20 mouse cellular contexts compared by ENCODE assay signal in genomic region chr11:78569806-78570205, GRCm38 (mm10). TPM values are rescaled to one million over a fixed set of nuclear protein-coding genes. Genes with fewer than 3 reads are reported as not detected.
DNase-seq lines count a peak whose midpoint lies in the region; ATAC-seq and TF ChIP-seq lines count a peak whose summit lies in the region.
"Had no signal": no experiment of that assay in that cellular context is flagged by ENCODE, and none has a peak within 500 bp of the region (broad histone marks: within the 10 kb centered on the region; RNA-seq: fewer than 3 reads in every experiment).

No protein-coding gene starts in this region.

- H3K27ac ChIP-seq in kidney, embryonic 16.5 days (ENCODE audit: low read length) = no peak overlapping the region
- H3K27ac ChIP-seq in lung, postnatal 0 days (ENCODE audit: low read length) = peak overlapping the region; percentile 23; the same call in 1 of the 2 replicates
- no peak overlapping the region for H3K27ac ChIP-seq in liver, embryonic 15.5 days (replicated peaks)
- H3K27ac ChIP-seq in thymus, adult 2 months (ENCODE audit: control insufficient read depth, insufficient read depth, low read length) = no peak overlapping the region
- H3K27ac ChIP-seq: hindbrain, embryonic 12.5 days; left cerebral cortex, adult 2 months; macrophage; midbrain, embryonic 13.5 days; neural tube, embryonic 13.5 days; stomach, postnatal 0 days had no signal

- no peak for TF ChIP-seq CTCF in lung, postnatal 0 days (IDR thresholded peaks at IDR 0.05)
- no peak for TF ChIP-seq CTCF in thymus, adult 2 months (IDR thresholded peaks at IDR 0.05; ENCODE audit: borderline replicate concordance, control insufficient read depth, extremely low read depth, insufficient read depth, low read length, poor library complexity)

- peaks cover 7% of the 10 kb centered on the region; the same call in 1 of the 2 replicates for H3K4me1 ChIP-seq in kidney, embryonic 16.5 days (ENCODE audit: insufficient read depth, low read length)
- H3K4me1 ChIP-seq in lung, postnatal 0 days (ENCODE audit: insufficient read depth, low read depth, low read length) = peaks cover 6% of the 10 kb centered on the region; the same call in 1 of the 2 replicates
- H3K4me1 ChIP-seq in liver, embryonic 15.5 days (replicated peaks) = 0 out of 2 replicates have a peak, but pooled peaks cover 5% of the 10 kb centered on the region
- H3K4me1 ChIP-seq in thymus, adult 2 months (replicated peaks; ENCODE audit: control insufficient read depth, insufficient read depth, low read length) = no peaks in the 10 kb centered on the region
- H3K4me1 ChIP-seq: hindbrain, embryonic 12.5 days; midbrain, embryonic 13.5 days; neural tube, embryonic 13.5 days had no signal

- no peak for TF ChIP-seq POLR2A in thymus, adult 2 months (IDR thresholded peaks at IDR 0.05; ENCODE audit: control insufficient read depth, extremely low read depth, insufficient read depth, low read length, poor library complexity)

- peak; percentile 90 for DNase-seq in heart, adult 11 months
- no peak for DNase-seq in heart, adult 18-20 months
- DNase-seq in kidney, postnatal 14 days = peak; percentile 45
- DNase-seq in lung, postnatal 0 days (ENCODE audit: low spot score) = peak; percentile 22
- DNase-seq in lung, postnatal 36 days = no peak
- DNase-seq in thymus, adult 2 months = no peak
- DNase-seq: cerebellum, adult 8-10 months; forebrain, postnatal 0 days; layer of hippocampus, adult 9-11 months; left cerebral cortex, postnatal 4 days; right cerebral cortex, adult 18-20 months; thymus, postnatal 14 days had no signal

- 47% methylated on average over 3 of the region's 3 CpGs for WGBS in kidney, embryonic 16.5 days
- 39% methylated on average over 3 of the region's 3 CpGs for WGBS in lung, postnatal 0 days
- WGBS in liver, embryonic 15.5 days (ENCODE audit: insufficient replicate concordance) = 33% methylated on average over 3 of the region's 3 CpGs
- 80% methylated on average over 3 of the region's 3 CpGs for WGBS in thymus, adult 2 months

- H3K4me2 ChIP-seq in kidney, embryonic 16.5 days (replicated peaks; ENCODE audit: low read depth, low read length) = no peak overlapping the region
- no peak overlapping the region for H3K4me2 ChIP-seq in lung, postnatal 0 days (replicated peaks; ENCODE audit: low read depth, low read length)
- H3K4me2 ChIP-seq in liver, embryonic 15.5 days = no peak overlapping the region
- H3K4me2 ChIP-seq: hindbrain, embryonic 12.5 days; midbrain, embryonic 13.5 days; neural tube, embryonic 13.5 days had no signal

- H3K4me3 ChIP-seq in kidney, embryonic 16.5 days (ENCODE audit: low read length) = no peak overlapping the region
- no peak overlapping the region for H3K4me3 ChIP-seq in lung, postnatal 0 days (ENCODE audit: low read depth, low read length)
- no peak overlapping the region for H3K4me3 ChIP-seq in liver, embryonic 15.5 days (replicated peaks)
- H3K4me3 ChIP-seq in thymus, adult 2 months (ENCODE audit: control insufficient read depth, insufficient read depth, low read length) = no peak overlapping the region
- H3K4me3 ChIP-seq: hindbrain, embryonic 12.5 days; left cerebral cortex, adult 2 months; midbrain, embryonic 13.5 days; neural tube, embryonic 13.5 days had no signal

- no peak overlapping the region for H3K9ac ChIP-seq in kidney, embryonic 16.5 days (replicated peaks; ENCODE audit: low read length)
- H3K9ac ChIP-seq in lung, postnatal 0 days (replicated peaks; ENCODE audit: low read depth) = no peak overlapping the region
- H3K9ac ChIP-seq in liver, embryonic 15.5 days = no peak overlapping the region
- H3K9ac ChIP-seq: forebrain, postnatal 0 days; hindbrain, embryonic 12.5 days; midbrain, embryonic 13.5 days; neural tube, embryonic 13.5 days had no signal

- no peaks in the 10 kb centered on the region for H3K9me3 ChIP-seq in kidney, embryonic 16.5 days (ENCODE audit: low read length)
- H3K9me3 ChIP-seq in lung, postnatal 0 days (ENCODE audit: low read length) = no peaks in the 10 kb centered on the region
- H3K9me3 ChIP-seq in liver, embryonic 15.5 days (replicated peaks) = no peaks in the 10 kb centered on the region
- H3K9me3 ChIP-seq: hindbrain, embryonic 12.5 days; midbrain, embryonic 13.5 days; neural tube, embryonic 13.5 days had no signal

- no peak for TF ChIP-seq EP300 in lung, postnatal 0 days (IDR thresholded peaks at IDR 0.05)

- no peaks in the 10 kb centered on the region for H3K27me3 ChIP-seq in kidney, embryonic 16.5 days (ENCODE audit: insufficient read depth, low read length)
- no peaks in the 10 kb centered on the region for H3K27me3 ChIP-seq in lung, postnatal 0 days (replicated peaks; ENCODE audit: insufficient read depth, low read length)
- H3K27me3 ChIP-seq in liver, embryonic 15.5 days = no peaks in the 10 kb centered on the region
- no peaks in the 10 kb centered on the region for H3K27me3 ChIP-seq in thymus, adult 2 months (ENCODE audit: control insufficient read depth, insufficient read depth, low read length)
- H3K27me3 ChIP-seq: hindbrain, embryonic 12.5 days; midbrain, embryonic 13.5 days; neural tube, embryonic 13.5 days had no signal

- peaks cover 25% of the 10 kb centered on the region for H3K36me3 ChIP-seq in kidney, embryonic 16.5 days (ENCODE audit: insufficient read depth, low read length)
- peaks cover 5% of the 10 kb centered on the region for H3K36me3 ChIP-seq in lung, postnatal 0 days (ENCODE audit: insufficient read depth, low read length)
- H3K36me3 ChIP-seq in liver, embryonic 15.5 days (replicated peaks) = no peaks in the 10 kb centered on the region; the same call in 1 of the 2 replicates
- peaks cover 13% of the 10 kb centered on the region for H3K36me3 ChIP-seq in thymus, adult 2 months (ENCODE audit: control insufficient read depth, insufficient read depth, low read length)

- no peak for ATAC-seq in kidney, embryonic 16.5 days (ENCODE audit: low FRiP score, low TSS enrichment)
- ATAC-seq in lung, postnatal 0 days = no peak; the same call in 1 of the 2 replicates
- ATAC-seq in liver, embryonic 15.5 days (ENCODE audit: insufficient read depth) = peak; percentile 40; the same call in 1 of the 2 replicates
- ATAC-seq: forebrain, postnatal 0 days; midbrain, embryonic 13.5 days had no signal

RNA-seq across cellular contexts. Expression of gene Tmem97, which starts 19.2 kb away (rescaled TPM):
- 1 to 10 TPM; 4.2 to 6.1 TPM for total RNA-seq in heart, adult 18-20 months (2021)
- polyA plus RNA-seq in kidney, embryonic 16.5 days (2015; fragmentation: Nextera tagmentation; extraction: Ambion mirVana) = 70.7 and 75.1 TPM in 2 replicates
- 36.0 and 46.0 TPM in 2 replicates for polyA plus RNA-seq in lung, postnatal 0 days (2015; fragmentation: Nextera tagmentation; extraction: Ambion mirVana)
- 101 and 112 TPM in 2 replicates for polyA plus RNA-seq in liver, embryonic 15.5 days (2015; fragmentation: Nextera tagmentation; extraction: Ambion mirVana)
- polyA plus RNA-seq in thymus, adult 2 months (2012; rRNA removed) = 20.6 and 21.6 TPM in 2 replicates

RNA-seq across cellular contexts. Expression of gene Ift20, which starts 33.6 kb away (rescaled TPM):
- 10 to 100 TPM; 31.9 to 32.6 TPM for total RNA-seq in heart, adult 18-20 months (2021)
- polyA plus RNA-seq in kidney, embryonic 16.5 days (2015; fragmentation: Nextera tagmentation; extraction: Ambion mirVana) = 125 and 130 TPM in 2 replicates
- polyA plus RNA-seq in lung, postnatal 0 days (2015; fragmentation: Nextera tagmentation; extraction: Ambion mirVana) = 216 and 222 TPM in 2 replicates
- polyA plus RNA-seq in liver, embryonic 15.5 days (2015; fragmentation: Nextera tagmentation; extraction: Ambion mirVana) = 57.7 and 66.1 TPM in 2 replicates
- 58.4 and 60.7 TPM in 2 replicates for polyA plus RNA-seq in thymus, adult 2 months (2012; rRNA removed)

RNA-seq across cellular contexts. Expression of gene Tnfaip1, which starts 33.7 kb away (rescaled TPM):
- 10 to 100 TPM; 37.6 to 43.3 TPM for total RNA-seq in heart, adult 18-20 months (2021)
- polyA plus RNA-seq in kidney, embryonic 16.5 days (2015; fragmentation: Nextera tagmentation; extraction: Ambion mirVana) = 95.1 and 100 TPM in 2 replicates
- polyA plus RNA-seq in lung, postnatal 0 days (2015; fragmentation: Nextera tagmentation; extraction: Ambion mirVana) = 93.3 and 96.6 TPM in 2 replicates
- 14.9 and 17.1 TPM in 2 replicates for polyA plus RNA-seq in liver, embryonic 15.5 days (2015; fragmentation: Nextera tagmentation; extraction: Ambion mirVana)
- 13.4 and 14.3 TPM in 2 replicates for polyA plus RNA-seq in thymus, adult 2 months (2012; rRNA removed)

RNA-seq across cellular contexts. Expression of gene Poldip2, which starts 57.8 kb away (rescaled TPM):
- total RNA-seq in heart, adult 18-20 months (2021) = 100 to 1,000 TPM; 150 to 158 TPM
- polyA plus RNA-seq in kidney, embryonic 16.5 days (2015; fragmentation: Nextera tagmentation; extraction: Ambion mirVana) = 188 and 192 TPM in 2 replicates
- 105 and 111 TPM in 2 replicates for polyA plus RNA-seq in lung, postnatal 0 days (2015; fragmentation: Nextera tagmentation; extraction: Ambion mirVana)
- 61.4 and 66.3 TPM in 2 replicates for polyA plus RNA-seq in liver, embryonic 15.5 days (2015; fragmentation: Nextera tagmentation; extraction: Ambion mirVana)
- 41.3 and 43.6 TPM in 2 replicates for polyA plus RNA-seq in thymus, adult 2 months (2012; rRNA removed)

RNA-seq across cellular contexts. Expression of gene Tmem199, which starts 57.8 kb away (rescaled TPM):
- 10 to 100 TPM; 10.4 to 12.2 TPM for total RNA-seq in heart, adult 18-20 months (2021)
- polyA plus RNA-seq in kidney, embryonic 16.5 days (2015; fragmentation: Nextera tagmentation; extraction: Ambion mirVana) = 56.9 and 58.8 TPM in 2 replicates
- polyA plus RNA-seq in lung, postnatal 0 days (2015; fragmentation: Nextera tagmentation; extraction: Ambion mirVana) = 32.3 and 32.4 TPM in 2 replicates
- 20.0 and 20.4 TPM in 2 replicates for polyA plus RNA-seq in liver, embryonic 15.5 days (2015; fragmentation: Nextera tagmentation; extraction: Ambion mirVana)
- polyA plus RNA-seq in thymus, adult 2 months (2012; rRNA removed) = 13.5 and 17.3 TPM in 2 replicates

Comparison
In these comparisons a context has a peak if more than half of its experiments do, and no peak if none do; other contexts are left out.
1. DNase-seq: peak in heart, adult 11 months (single experiment), kidney, postnatal 14 days (single experiment) and lung, postnatal 0 days (single experiment); none in heart, adult 18-20 months (0 of 2), lung, postnatal 36 days (single experiment) and thymus, adult 2 months (single experiment).